Mouse (Mus musculus) heart, postnatal 0 days (tissue): ENCODE data around the gene Ppp2r3a. TPM values are rescaled to one million over a fixed set of nuclear protein-coding genes. Genes with fewer than 3 reads are reported as not detected.

Experiments
- ATAC-seq: fragments of 200-750 bp; cut with Nextera tagmentation; 2 replicates; pipeline ENCODE4 v1.8.0; 2017; ENCODE audit warnings: low read depth, moderate number of reproducible peaks, moderate library complexity; ENCODE audit not compliant: insufficient read depth
- DNase-seq: peaks from one replicate; pipeline ENCODE4 v3.0.0-alpha.2; 2016; ENCODE audit warnings: low spot score
- H3K27ac ChIP-seq: fragments of 300-500 bp; sonication (generic); 2 replicates; pipeline ENCODE4 v1.5.1; 2014; ENCODE audit warnings: low read depth, mild to moderate bottlenecking
- H3K27me3 ChIP-seq: fragments of 300-500 bp; sonication (generic); 2 replicates; pipeline ENCODE4 v1.6.1; 2014; ENCODE audit warnings: low read length, mixed read lengths; ENCODE audit not compliant: control insufficient read depth, insufficient read depth
- H3K36me3 ChIP-seq: fragments of 300-500 bp; sonication (generic); replicated peaks from 2 replicates; pipeline ENCODE4 v1.6.1; 2014; ENCODE audit warnings: low read length, mixed read lengths; ENCODE audit not compliant: control insufficient read depth, insufficient read depth
- H3K4me1 ChIP-seq: fragments of 300-500 bp; sonication (generic); 2 replicates; pipeline ENCODE4 v1.6.1; 2014; ENCODE audit warnings: antibody characterized with exemption; ENCODE audit not compliant: control insufficient read depth, insufficient read depth
- H3K4me2 ChIP-seq: fragments of 300-500 bp; sonication (generic); 2 replicates; pipeline ENCODE4 v1.6.1; 2014; ENCODE audit warnings: low read depth, mild to moderate bottlenecking, low read length, moderate library complexity
- H3K4me3 ChIP-seq: fragments of 300-500 bp; sonication (generic); 2 replicates; pipeline ENCODE4 v1.5.1; 2014; ENCODE audit warnings: low read depth, low read length
- H3K9ac ChIP-seq: fragments of 300-500 bp; sonication (generic); replicated peaks from 2 replicates; pipeline ENCODE4 v1.6.1; 2014; ENCODE audit warnings: low read depth, low read length, mixed read lengths
- H3K9me3 ChIP-seq: fragments of 300-500 bp; sonication (generic); replicated peaks from 2 replicates; pipeline ENCODE4 v1.6.1; 2016; ENCODE audit warnings: low read length; ENCODE audit not compliant: control insufficient read depth
- CTCF ChIP-seq: IDR thresholded peaks from 2 replicates; pipeline ENCODE4 v1.5.1; 2016; ENCODE audit warnings: antibody characterized with exemption, control low read depth, low read depth
- EP300 ChIP-seq: IDR thresholded peaks from 2 replicates; pipeline ENCODE4 v1.6.1; 2016; ENCODE audit warnings: antibody characterized with exemption, low read depth
- WGBS: fragments of 180-500 bp; shearing (Covaris S2); extraction: QIAGEN DNeasy Blood & Tissue Kit; methylation state at CpG from one replicate; pipeline ENCODE4 v1.1.7; 2014; 5-methylcytosine and 5-hydroxymethylcytosine counted together
- polyA plus RNA-seq: library from polyadenylated mRNA; unstranded; fragments of >200 nt; fragmentation: Nextera tagmentation; extraction: Ambion mirVana; gene quantifications from 2 replicates; pipeline ENCODE4 v1.2.1, GENCODE M21; 2015
- total RNA-seq: library from RNA; depleted of rRNA; stranded (reverse); fragments of >200 nt; gene quantifications from 2 replicates; pipeline ENCODE4 v1.2.3, GENCODE M21; 2014; ENCODE audit warnings: low replicate concordance

Ppp2r3a gene
- total and polyA plus RNA-seq, 2 experiments from 2014 or later: 63.3 to 99.0 TPM

GRCm38 (mm10) chr9:101107386-101107785 lies 144.2 kb downstream of the Ppp2r3a start:
- Histone ChIP-seq H3K4me2 (no peak overlapping the region), H3K27ac (peak overlapping the region; percentile 51), H3K4me3 (no peak overlapping the region), H3K9ac (no peak overlapping the region), H3K4me1 (peaks cover 11% of the 10 kb centered on the region; the same call in 1 of the 2 replicates), H3K36me3 (peaks cover 41% of the 10 kb centered on the region), H3K9me3 (no peaks in the 10 kb centered on the region), H3K27me3 (no peaks in the 10 kb centered on the region)
- DNase-seq: peak; percentile 21
- no peak for TF ChIP-seq EP300
- TF ChIP-seq CTCF: no peak
- 50% methylated on average over 3 of the region's 3 CpGs for WGBS
- ATAC-seq: peak; percentile 63

- H3K36me3 ChIP-seq: peaks cover 54% of the 10 kb centered on the region
Measured at GRCm38 (mm10) chr9:101105735-101106134, 145.9 kb downstream of the Ppp2r3a start.

GRCm38 (mm10) chr9:101104931-101105330 lies 146.7 kb downstream of the Ppp2r3a start:
- Histone ChIP-seq H3K27ac (no peak overlapping the region), H3K4me1 (peaks cover 4% of the 10 kb centered on the region; the same call in 1 of the 2 replicates), H3K36me3 (peaks cover 58% of the 10 kb centered on the region), H3K9ac (no peak overlapping the region), H3K4me3 (no peak overlapping the region), H3K4me2 (no peak overlapping the region), H3K27me3 (no peaks in the 10 kb centered on the region), H3K9me3 (no peaks in the 10 kb centered on the region)
- no peak for TF ChIP-seq EP300
- TF ChIP-seq CTCF: no peak
- 66% methylated on average over 11 of the region's 11 CpGs for WGBS
- ATAC-seq (no peak), DNase-seq (peak; percentile 39)

More at GRCm38 (mm10) chr9:101105735-101106134, 145.9 kb downstream of the Ppp2r3a start:
- Histone ChIP-seq H3K4me1 (peaks cover 11% of the 10 kb centered on the region; the same call in 1 of the 2 replicates), H3K27ac (no peak overlapping the region), H3K4me3 (no peak overlapping the region), H3K9ac (no peak overlapping the region), H3K27me3 (no peaks in the 10 kb centered on the region), H3K4me2 (no peak overlapping the region), H3K9me3 (no peaks in the 10 kb centered on the region)
- 90% methylated on average over 6 of the region's 6 CpGs for WGBS
- TF ChIP-seq EP300 (no peak), CTCF (no peak)
- ATAC-seq: no peak
- no peak for DNase-seq

- peaks cover 43% of the 10 kb centered on the region for H3K36me3 ChIP-seq
- no peak overlapping the region for H3K4me2 ChIP-seq
- TF ChIP-seq CTCF (no peak), EP300 (no peak)
- no peak overlapping the region for H3K9ac ChIP-seq
- H3K27me3 ChIP-seq: no peaks in the 10 kb centered on the region
- 82% methylated on average over 3 of the region's 3 CpGs for WGBS
- H3K4me1 ChIP-seq: peaks cover 4% of the 10 kb centered on the region; the same call in 1 of the 2 replicates
- no peaks in the 10 kb centered on the region for H3K9me3 ChIP-seq
- DNase-seq (no peak), ATAC-seq (no peak)
- H3K4me3 ChIP-seq: no peak overlapping the region
- H3K27ac ChIP-seq: no peak overlapping the region
Measured at GRCm38 (mm10) chr9:101102288-101102687, 149.3 kb downstream of the Ppp2r3a start.

- no peaks in the 10 kb centered on the region for H3K9me3 ChIP-seq
- peaks cover 36% of the 10 kb centered on the region for H3K36me3 ChIP-seq
- no peak for TF ChIP-seq CTCF
- no peak for TF ChIP-seq EP300
- H3K27me3 ChIP-seq: no peaks in the 10 kb centered on the region
- peaks cover 4% of the 10 kb centered on the region; the same call in 1 of the 2 replicates for H3K4me1 ChIP-seq
- no peak overlapping the region for H3K4me3 ChIP-seq
- H3K27ac ChIP-seq: no peak overlapping the region
- H3K4me2 ChIP-seq: no peak overlapping the region
- ATAC-seq (no peak), DNase-seq (no peak)
- 89% methylated on average over 8 of the region's 8 CpGs for WGBS
- H3K9ac ChIP-seq: no peak overlapping the region
Measured at GRCm38 (mm10) chr9:101101547-101101946, 150.0 kb downstream of the Ppp2r3a start.

- H3K4me1 ChIP-seq: peaks cover 4% of the 10 kb centered on the region; the same call in 1 of the 2 replicates
- H3K27ac ChIP-seq: no peak overlapping the region
- no peak for TF ChIP-seq EP300
- TF ChIP-seq CTCF: no peak
- DNase-seq (no peak), ATAC-seq (no peak)
- H3K9ac ChIP-seq: no peak overlapping the region
- H3K27me3 ChIP-seq: no peaks in the 10 kb centered on the region
- 65% methylated on average over 3 of the region's 3 CpGs for WGBS
- H3K9me3 ChIP-seq: no peaks in the 10 kb centered on the region
- no peak overlapping the region for H3K4me2 ChIP-seq
- H3K36me3 ChIP-seq: peaks cover 23% of the 10 kb centered on the region
- no peak overlapping the region for H3K4me3 ChIP-seq
Measured at GRCm38 (mm10) chr9:101100163-101100562, 151.4 kb downstream of the Ppp2r3a start.
